Mouse (Mus musculus): ENCODE data around the gene Hoxd9. TPM values are rescaled to one million over a fixed set of nuclear protein-coding genes. Genes with fewer than 3 reads are reported as not detected.

The Hoxd9 gene
- polyA plus RNA-seq, 1 experiment from 2014 or later: 17.8 TPM

DNA sequence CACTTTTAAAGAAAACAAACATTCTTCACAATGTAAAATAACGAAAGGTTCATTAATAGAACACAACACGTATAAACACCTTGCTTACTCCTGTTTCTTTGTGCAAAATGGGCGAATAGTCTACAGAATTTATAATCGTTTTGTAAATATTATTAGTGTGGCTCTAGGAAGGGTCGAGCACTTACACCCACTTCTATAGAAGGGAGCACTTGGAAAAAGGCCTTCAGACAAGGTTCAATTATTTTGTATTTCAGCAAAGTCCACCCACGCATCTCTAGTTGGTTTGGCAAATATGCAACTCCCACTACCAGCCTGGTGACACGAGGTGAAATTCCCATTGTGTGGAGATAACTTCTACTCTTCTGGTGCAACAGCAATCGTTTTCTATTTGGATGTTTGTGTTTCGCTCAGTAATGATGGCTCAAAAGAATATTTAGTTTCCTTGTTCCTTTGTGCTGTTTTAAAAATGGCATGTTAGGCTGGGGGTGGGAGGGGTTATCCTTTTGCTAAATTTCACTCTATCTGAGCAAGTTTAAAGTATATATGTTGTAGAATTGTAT, 51.0 kb downstream of the Hoxd9 start:
- H3K36me3 ChIP-seq: no peaks in the 10 kb centered on the region
- H3K4me1 ChIP-seq (replicated peaks): peaks cover 32% of the 10 kb centered on the region
- no peaks in the 10 kb centered on the region for H3K9me3 ChIP-seq
- no peak overlapping the region for H3K9ac ChIP-seq (replicated peaks)
- no peak for ATAC-seq (ENCODE audit: insufficient number of reproducible peaks, insufficient read depth, low FRiP score, low TSS enrichment, low read depth)
- no peak overlapping the region for H3K27ac ChIP-seq
- 20% methylated on average over 9 of the region's 9 CpGs for whole genome bisulfite sequencing
- peaks cover 98% of the 10 kb centered on the region for H3K27me3 ChIP-seq
- no peak overlapping the region for H3K4me3 ChIP-seq (replicated peaks)
- H3K4me2 ChIP-seq: no peak overlapping the region

DNA sequence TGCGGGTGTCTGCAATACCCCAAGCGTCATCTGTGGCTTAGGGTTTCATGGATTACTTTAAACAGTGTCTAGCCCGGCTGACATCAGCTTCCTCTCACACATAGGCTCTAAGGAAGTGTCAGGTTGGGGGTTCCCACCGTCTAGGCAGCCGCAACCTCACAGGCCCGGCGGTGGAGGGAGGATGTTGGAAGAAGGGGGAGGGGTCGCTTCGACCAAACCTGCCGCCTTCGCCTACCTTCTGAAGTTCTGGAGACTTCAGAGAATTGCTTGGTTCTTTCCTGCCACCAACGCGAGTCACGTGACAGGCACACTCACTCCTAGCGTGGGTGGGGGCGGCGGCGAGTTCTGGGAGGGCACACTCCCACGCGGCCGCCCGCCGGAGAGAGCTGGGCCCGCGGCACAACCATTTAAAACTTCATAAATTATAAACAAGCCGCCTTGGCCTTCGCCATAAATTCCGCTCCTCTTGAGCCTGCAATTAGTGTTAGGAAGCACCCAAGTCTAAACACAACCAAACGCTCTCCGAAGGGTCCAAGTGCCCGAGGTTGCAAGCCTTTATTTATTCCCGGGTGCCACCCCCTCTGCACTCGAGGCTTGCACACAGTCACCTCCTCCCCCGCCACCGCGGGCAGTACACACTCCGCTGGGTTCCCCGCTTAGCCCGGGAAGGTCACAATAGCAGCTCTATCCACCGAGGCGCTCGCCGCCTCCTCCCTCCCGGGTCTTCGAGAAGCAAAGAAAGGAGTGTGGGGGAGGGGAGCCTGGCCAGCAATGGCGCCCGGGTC, 52.0 kb downstream of the Hoxd9 start:
- Histone ChIP-seq H3K9ac (replicated peaks) (peak overlapping the region; percentile 48), H3K4me1 (replicated peaks) (peaks cover 32% of the 10 kb centered on the region), H3K27me3 (peaks cover 98% of the 10 kb centered on the region), H3K27ac (no peak overlapping the region), H3K4me3 (replicated peaks) (peak overlapping the region; percentile 40), H3K4me2 (peak overlapping the region; percentile 76), H3K36me3 (no peaks in the 10 kb centered on the region), H3K9me3 (no peaks in the 10 kb centered on the region)
- under 1% methylated on average over 47 of the region's 47 CpGs for WGBS
- ATAC-seq (ENCODE audit: insufficient number of reproducible peaks, insufficient read depth, low FRiP score, low TSS enrichment, low read depth): peak; percentile 50; the same call in 1 of the 2 replicates

MicroRNAs within 50 kb of the gene (microRNA counts, 519-probe panel; counts per million panel counts)
- microRNA mmu-miR-10b: 5,974 counts per million, percentile 70 among the panel's probes with 10 or more counts

Small RNAs within 50 kb of the gene (microRNA-seq; reads per million reads assigned to microRNA genes)
- gene Gm44463: not detected
- gene Mir10b: 21,806 reads per million, percentile 97 among the genes with 10 or more reads in this experiment

Other genes starting within 250 kb of the Hoxd9 start
- gene Lnpk, start 118.3 kb upstream of the Hoxd9 start, polyA plus RNA-seq (2016; fragmentation: Nextera tagmentation; extraction: Ambion mirVana): 80.8 and 90.7 TPM in 2 replicates
- gene Evx2, start 38.2 kb upstream of the Hoxd9 start, polyA plus RNA-seq (2016; fragmentation: Nextera tagmentation; extraction: Ambion mirVana): 6.8 and 8.3 TPM in 2 replicates
- gene Hoxd13, start 29.4 kb upstream of the Hoxd9 start, polyA plus RNA-seq (2016; fragmentation: Nextera tagmentation; extraction: Ambion mirVana): 81.8 and 88.0 TPM in 2 replicates
- 113 and 130 TPM in 2 replicates for gene Hoxd12, start 22.7 kb upstream of the Hoxd9 start, polyA plus RNA-seq (2016; fragmentation: Nextera tagmentation; extraction: Ambion mirVana)
- 55.4 and 62.0 TPM in 2 replicates for gene Hoxd11, start 18.2 kb upstream of the Hoxd9 start, polyA plus RNA-seq (2016; fragmentation: Nextera tagmentation; extraction: Ambion mirVana)
- 39.5 and 42.0 TPM in 2 replicates for gene Hoxd10, start 5.8 kb upstream of the Hoxd9 start, polyA plus RNA-seq (2016; fragmentation: Nextera tagmentation; extraction: Ambion mirVana)
- 7.5 and 7.8 TPM in 2 replicates for gene Hoxd8, start 6.9 kb downstream of the Hoxd9 start, polyA plus RNA-seq (2016; fragmentation: Nextera tagmentation; extraction: Ambion mirVana)
- gene Hoxd3, start 14.2 kb downstream of the Hoxd9 start, polyA plus RNA-seq (2016; fragmentation: Nextera tagmentation; extraction: Ambion mirVana): 1.4 and 1.5 TPM in 2 replicates
- 0.55 and 0.78 TPM in 2 replicates for gene Hoxd4, start 14.2 kb downstream of the Hoxd9 start, polyA plus RNA-seq (2016; fragmentation: Nextera tagmentation; extraction: Ambion mirVana)
- 0.38 and 0.51 TPM in 2 replicates for gene Gm28230, start 29.0 kb downstream of the Hoxd9 start, polyA plus RNA-seq (2016; fragmentation: Nextera tagmentation; extraction: Ambion mirVana)
- gene Hoxd1, start 65.3 kb downstream of the Hoxd9 start, polyA plus RNA-seq (2016; fragmentation: Nextera tagmentation; extraction: Ambion mirVana): 0.41 and 0.43 TPM in 2 replicates
- 110 and 114 TPM in 2 replicates for gene Mtx2, start 128.1 kb downstream of the Hoxd9 start, polyA plus RNA-seq (2016; fragmentation: Nextera tagmentation; extraction: Ambion mirVana)

All from limb, embryonic 12.5 days (tissue).